20 mouse cellular contexts compared by ENCODE assay signal in the genomic region with DNA sequence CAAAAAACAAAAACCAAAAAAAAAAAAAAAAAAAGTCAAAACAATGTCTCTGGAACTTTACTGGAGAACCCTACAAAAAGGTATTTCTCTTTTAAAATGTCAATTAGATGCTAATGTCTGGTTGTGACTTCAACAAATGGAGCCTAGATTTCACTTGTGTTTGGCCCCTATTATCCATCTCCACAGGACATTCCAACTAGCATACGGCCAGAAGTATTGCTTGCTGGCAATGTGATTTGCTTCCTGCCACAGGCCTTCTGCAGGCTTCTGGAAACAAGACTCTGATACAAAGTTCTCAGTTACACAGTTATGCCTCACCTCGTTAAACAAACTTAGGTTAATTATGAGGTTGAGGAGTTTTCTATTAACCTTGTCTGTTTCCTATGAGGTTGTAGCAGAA. TPM values are rescaled to one million over a fixed set of nuclear protein-coding genes. Genes with fewer than 3 reads are reported as not detected.
"Had no signal": no experiment of that assay in that cellular context is flagged by ENCODE, and none has a peak within 500 bp of the region (broad histone marks: within the 10 kb centered on the region; RNA-seq: fewer than 3 reads in every experiment).

No protein-coding gene starts in this region.

- DNase-seq: layer of hippocampus, postnatal 36 days; liver, embryonic 13.5 days; lung, adult 2 months; lung, postnatal 14 days; lung, postnatal 4 days; midbrain, embryonic 14.5 days; thymus, adult 2 months; thymus, postnatal 14 days; thymus, postnatal 4 days had no signal

- H3K4me2 ChIP-seq: kidney, embryonic 15.5 days; liver, embryonic 13.5 days; midbrain, embryonic 11.5 days had no signal

- H3K4me3 ChIP-seq: kidney, embryonic 15.5 days; left cerebral cortex, adult 2 months; liver, embryonic 13.5 days had no signal

- H3K9ac ChIP-seq: kidney, embryonic 15.5 days; liver, embryonic 13.5 days had no signal

- H3K27ac ChIP-seq: kidney, embryonic 15.5 days; left cerebral cortex, adult 2 months; liver, embryonic 13.5 days; stomach, postnatal 0 days had no signal

- H3K27me3 ChIP-seq: kidney, embryonic 15.5 days; liver, embryonic 13.5 days had no signal

- H3K4me1 ChIP-seq: kidney, embryonic 15.5 days; liver, embryonic 13.5 days had no signal

- H3K9me3 ChIP-seq: kidney, embryonic 15.5 days; liver, embryonic 13.5 days had no signal

RNA-seq across cellular contexts. Expression of a gene that starts 54.5 kb away (rescaled TPM):
- polyA plus RNA-seq: kidney, embryonic 15.5 days; limb, embryonic 11.5 days; liver, embryonic 13.5 days; liver, embryonic 16.5 days; lung, embryonic 16.5 days; midbrain, embryonic 11.5 days; midbrain, embryonic 14.5 days; midbrain, postnatal 0 days; neural tube, embryonic 11.5 days; neural tube, embryonic 14.5 days; stomach, embryonic 14.5 days; stomach, postnatal 0 days had no signal
